Mouse (Mus musculus) cerebellum, adult 2 months (tissue): ENCODE measurements around the gene Zfp715.
"Not testable (repeated sequence)": the region's sequence is repeated elsewhere in the genome, so short reads cannot be mapped to it uniquely, and the experiment has no call there.

Source experiments
- CTCF ChIP-seq: fragments of 200-500 bp; IDR thresholded peaks from 2 replicates; pipeline ENCODE4 v1.5.1; 2011; ENCODE audit warnings: low read depth, mild to moderate bottlenecking, control low read depth, low read length, moderate library complexity, borderline replicate concordance; ENCODE audit not compliant: insufficient read depth
- POLR2A ChIP-seq: fragments of 200-500 bp; IDR thresholded peaks from 2 replicates; pipeline ENCODE4 v1.6.1; 2011; ENCODE audit warnings: low read length, control low read depth, borderline replicate concordance; ENCODE audit not compliant: insufficient read depth

DNA sequence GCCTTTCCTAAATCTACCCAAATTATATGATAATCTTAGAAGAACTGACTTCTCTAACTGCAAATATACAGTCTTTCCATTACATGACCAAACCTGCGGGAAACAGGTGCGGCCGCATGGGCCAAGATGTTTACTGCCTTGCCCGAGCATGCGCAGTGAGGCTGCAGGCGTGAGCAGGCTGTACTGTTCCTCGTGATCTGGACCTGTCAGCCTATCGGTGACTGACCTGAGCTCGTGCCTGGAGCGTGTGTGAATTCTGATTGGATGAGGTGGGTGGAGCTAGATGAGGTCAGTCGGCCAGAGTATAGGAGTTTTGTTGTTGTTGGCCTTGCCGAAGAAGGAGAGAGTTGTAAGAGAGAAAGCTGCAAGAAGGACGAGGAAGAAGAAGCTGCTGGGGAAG is 45.7 kb downstream of the Zfp715 start:
- TF ChIP-seq POLR2A, CTCF: not testable (repeated sequence)
